Mouse (Mus musculus): ENCODE measurements around the gene Zfp941. TPM values are rescaled to one million over a fixed set of nuclear protein-coding genes. Genes with fewer than 3 reads are reported as not detected.

The Zfp941 gene
- polyA plus RNA-seq, 1 experiment from 2014 or later = 0.74 TPM

DNA sequence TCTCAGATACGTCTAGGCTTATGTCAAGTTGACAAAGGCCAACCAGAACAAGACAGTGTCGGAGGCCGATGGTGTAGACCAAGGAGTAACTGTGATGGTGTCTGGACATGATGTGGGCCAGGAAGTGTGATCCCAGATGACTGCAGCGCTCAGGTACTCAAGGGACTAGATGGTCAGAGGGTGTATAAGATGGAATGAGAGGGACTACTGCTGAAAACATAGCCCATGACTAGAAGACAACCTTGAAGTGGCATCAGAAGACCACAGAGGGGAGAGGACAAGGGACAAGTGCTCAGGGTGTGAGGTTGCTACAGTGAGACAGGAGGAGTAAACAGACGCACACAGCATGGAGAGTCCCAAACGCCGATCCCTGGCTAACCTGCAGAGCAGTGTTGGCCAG, 21.8 kb upstream of the Zfp941 start:
- H3K9me3 ChIP-seq (ENCODE audit: control insufficient read depth, low read length) = no peaks in the 10 kb centered on the region
- ATAC-seq (ENCODE audit: low read depth) = no peak
- H3K4me3 ChIP-seq (ENCODE audit: low read length) = no peak overlapping the region
- 62% methylated on average over 7 of the region's 7 CpGs for WGBS
- no peaks in the 10 kb centered on the region for H3K36me3 ChIP-seq (ENCODE audit: control insufficient read depth, insufficient read depth, low read length)
- H3K9ac ChIP-seq (ENCODE audit: low read length) = no peak overlapping the region
- peaks cover 8% of the 10 kb centered on the region for H3K4me1 ChIP-seq (replicated peaks; ENCODE audit: control insufficient read depth, insufficient read depth, low read length)
- no peak overlapping the region for H3K4me2 ChIP-seq (ENCODE audit: low read depth, low read length)
- H3K27me3 ChIP-seq (ENCODE audit: control insufficient read depth, insufficient read depth, low read depth, low read length) = peaks cover 3% of the 10 kb centered on the region; the same call in 1 of the 2 replicates
- H3K27ac ChIP-seq (ENCODE audit: low read length) = no peak overlapping the region

GRCm38 (mm10) chr7:140840750-140841735, 19.1 kb upstream of the Zfp941 start:
- H3K4me1 ChIP-seq (replicated peaks; ENCODE audit: control insufficient read depth, insufficient read depth, low read length) = peaks cover 3% of the 10 kb centered on the region; the same call in 1 of the 2 replicates
- H3K9me3 ChIP-seq (ENCODE audit: control insufficient read depth, low read length) = no peaks in the 10 kb centered on the region
- 0 out of 2 replicates have a peak overlapping the region, but pooled peaks have one; percentile 20 for H3K4me2 ChIP-seq (ENCODE audit: low read depth, low read length)
- WGBS = 32% methylated on average over 18 of the region's 19 CpGs
- no peak overlapping the region for H3K4me3 ChIP-seq (ENCODE audit: low read length)
- no peak overlapping the region for H3K9ac ChIP-seq (ENCODE audit: low read length)
- H3K27me3 ChIP-seq (ENCODE audit: control insufficient read depth, insufficient read depth, low read depth, low read length) = peaks cover 3% of the 10 kb centered on the region; the same call in 1 of the 2 replicates
- ATAC-seq (ENCODE audit: low read depth) = no peak
- no peaks in the 10 kb centered on the region for H3K36me3 ChIP-seq (ENCODE audit: control insufficient read depth, insufficient read depth, low read length)
- H3K27ac ChIP-seq (ENCODE audit: low read length) = no peak overlapping the region

DNA sequence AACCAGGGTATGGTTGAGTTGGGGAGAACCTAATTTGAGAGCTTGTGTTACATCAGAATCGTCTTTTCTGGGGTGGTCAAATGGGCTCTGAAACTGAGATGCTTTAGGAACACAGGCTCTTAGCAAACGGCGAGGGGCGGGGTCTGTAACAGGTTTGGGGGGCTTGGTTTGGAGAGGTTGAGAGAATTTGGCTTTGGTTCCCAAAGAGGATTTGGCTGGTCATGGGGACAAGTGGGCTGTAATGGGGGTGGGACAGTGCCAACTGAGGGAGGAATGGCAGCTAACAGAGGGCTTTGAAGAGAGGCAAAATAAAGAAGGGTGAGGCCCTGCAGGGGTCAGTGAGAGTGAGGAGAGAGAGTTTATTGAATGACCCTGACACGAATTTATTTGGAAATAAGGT, 17.6 kb upstream of the Zfp941 start:
- peaks cover 3% of the 10 kb centered on the region; the same call in 1 of the 2 replicates for H3K27me3 ChIP-seq (ENCODE audit: control insufficient read depth, insufficient read depth, low read depth, low read length)

DNA sequence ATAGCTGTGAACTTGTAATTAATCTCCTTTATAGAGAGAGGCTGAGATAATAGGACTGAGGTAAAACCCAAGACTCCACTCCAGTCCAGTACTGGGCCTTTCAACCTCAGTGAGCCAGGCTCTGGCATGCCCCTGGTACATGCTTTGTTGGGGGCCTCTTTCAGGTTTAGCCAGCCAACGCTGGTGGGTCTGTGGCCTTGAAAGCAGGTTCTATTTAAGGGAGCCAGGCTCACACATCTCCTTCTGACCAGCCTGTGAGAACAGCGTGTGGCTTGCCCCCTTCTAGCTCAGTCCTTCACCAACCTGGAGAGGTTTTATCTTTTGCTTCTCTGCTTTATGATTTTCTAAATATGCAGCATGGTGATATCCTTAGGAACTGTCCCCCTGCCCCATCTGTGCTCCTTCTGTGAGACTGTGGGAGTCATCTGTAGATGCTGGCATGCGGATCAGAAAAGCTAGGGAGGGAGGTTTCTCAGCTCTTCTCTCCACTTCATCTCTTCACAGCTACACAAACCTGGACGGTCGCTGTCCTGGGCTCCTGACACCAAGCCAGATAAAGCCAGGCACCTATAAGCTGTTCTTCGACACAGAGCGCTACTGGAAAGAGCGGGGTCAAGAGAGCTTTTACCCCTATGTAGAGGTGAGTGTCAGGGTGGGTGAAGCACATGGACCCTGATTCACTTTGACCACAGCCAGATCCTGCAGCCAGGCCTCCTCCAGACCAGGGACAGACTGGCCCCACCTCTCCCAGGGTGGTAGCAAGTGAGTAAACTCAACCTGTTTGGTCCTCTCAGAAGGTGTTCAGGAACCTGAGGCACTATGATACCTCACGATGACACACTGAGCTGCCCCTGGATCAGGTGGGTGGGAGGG, 14.5 kb upstream of the Zfp941 start:
- Histone ChIP-seq H3K9ac (ENCODE audit: low read length) (no peak overlapping the region), H3K27ac (ENCODE audit: low read length) (no peak overlapping the region), H3K36me3 (ENCODE audit: control insufficient read depth, insufficient read depth, low read length) (no peaks in the 10 kb centered on the region), H3K4me3 (ENCODE audit: low read length) (no peak overlapping the region), H3K4me1 (replicated peaks; ENCODE audit: control insufficient read depth, insufficient read depth, low read length) (no peaks in the 10 kb centered on the region; the same call in 1 of the 2 replicates), H3K4me2 (ENCODE audit: low read depth, low read length) (no peak overlapping the region), H3K27me3 (ENCODE audit: control insufficient read depth, insufficient read depth, low read depth, low read length) (no peaks in the 10 kb centered on the region), H3K9me3 (ENCODE audit: control insufficient read depth, low read length) (no peaks in the 10 kb centered on the region)
- 69% methylated on average over 9 of the region's 9 CpGs for WGBS
- no peak for ATAC-seq (ENCODE audit: low read depth)

More for the DNA sequence above, 17.6 kb upstream of the Zfp941 start:
- H3K9me3 ChIP-seq (ENCODE audit: control insufficient read depth, low read length) = no peaks in the 10 kb centered on the region
- 54% methylated on average over 5 of the region's 5 CpGs for WGBS
- no peak overlapping the region for H3K4me3 ChIP-seq (ENCODE audit: low read length)
- ATAC-seq (ENCODE audit: low read depth) = no peak
- H3K27ac ChIP-seq (ENCODE audit: low read length) = no peak overlapping the region
- no peaks in the 10 kb centered on the region for H3K36me3 ChIP-seq (ENCODE audit: control insufficient read depth, insufficient read depth, low read length)
- no peak overlapping the region for H3K4me2 ChIP-seq (ENCODE audit: low read depth, low read length)
- no peaks in the 10 kb centered on the region; the same call in 1 of the 2 replicates for H3K4me1 ChIP-seq (replicated peaks; ENCODE audit: control insufficient read depth, insufficient read depth, low read length)
- H3K9ac ChIP-seq (ENCODE audit: low read length) = no peak overlapping the region

GRCm38 (mm10) chr7:140835758-140836087, 13.7 kb upstream of the Zfp941 start:
- Histone ChIP-seq H3K9ac (ENCODE audit: low read length) (no peak overlapping the region; the same call in 1 of the 2 replicates), H3K27me3 (ENCODE audit: control insufficient read depth, insufficient read depth, low read depth, low read length) (no peaks in the 10 kb centered on the region), H3K36me3 (ENCODE audit: control insufficient read depth, insufficient read depth, low read length) (no peaks in the 10 kb centered on the region), H3K27ac (ENCODE audit: low read length) (no peak overlapping the region), H3K4me2 (ENCODE audit: low read depth, low read length) (peak overlapping the region; percentile 30), H3K9me3 (ENCODE audit: control insufficient read depth, low read length) (no peaks in the 10 kb centered on the region), H3K4me1 (replicated peaks; ENCODE audit: control insufficient read depth, insufficient read depth, low read length) (no peaks in the 10 kb centered on the region), H3K4me3 (ENCODE audit: low read length) (no peak overlapping the region)
- 58% methylated on average over 2 of the region's 2 CpGs for WGBS
- 0 out of 2 replicates have a peak, but pooled peaks have one; percentile 23 for ATAC-seq (ENCODE audit: low read depth)

- H3K4me2 ChIP-seq (ENCODE audit: low read depth, low read length) = peak within 1 kb of the TSS; percentile 30
- 32% methylated on average over 20 of the region's 20 CpGs for WGBS
- peak within 1 kb of the TSS; percentile 9; the same call in 1 of the 2 replicates for H3K4me3 ChIP-seq (ENCODE audit: low read length)
- peak; percentile 82 for ATAC-seq (ENCODE audit: low read depth)
- H3K27ac ChIP-seq (ENCODE audit: low read length) = no peak within 1 kb of the TSS
- peak within 1 kb of the TSS; percentile 9; the same call in 1 of the 2 replicates for H3K9ac ChIP-seq (ENCODE audit: low read length)
- H3K36me3 ChIP-seq (ENCODE audit: control insufficient read depth, insufficient read depth, low read length) = no peaks in the 10 kb centered on the region
- no peaks in the 10 kb centered on the region for H3K4me1 ChIP-seq (replicated peaks; ENCODE audit: control insufficient read depth, insufficient read depth, low read length)
- no peaks in the 10 kb centered on the region for H3K27me3 ChIP-seq (ENCODE audit: control insufficient read depth, insufficient read depth, low read depth, low read length)
- H3K9me3 ChIP-seq (ENCODE audit: control insufficient read depth, low read length) = no peaks in the 10 kb centered on the region
Observed at GRCm38 (mm10) chr7:140834968-140835757, 13.2 kb upstream of the Zfp941 start, which contains the start of gene Urah. TSS of gene Urah (plus strand) at chr7:140835018.

DNA sequence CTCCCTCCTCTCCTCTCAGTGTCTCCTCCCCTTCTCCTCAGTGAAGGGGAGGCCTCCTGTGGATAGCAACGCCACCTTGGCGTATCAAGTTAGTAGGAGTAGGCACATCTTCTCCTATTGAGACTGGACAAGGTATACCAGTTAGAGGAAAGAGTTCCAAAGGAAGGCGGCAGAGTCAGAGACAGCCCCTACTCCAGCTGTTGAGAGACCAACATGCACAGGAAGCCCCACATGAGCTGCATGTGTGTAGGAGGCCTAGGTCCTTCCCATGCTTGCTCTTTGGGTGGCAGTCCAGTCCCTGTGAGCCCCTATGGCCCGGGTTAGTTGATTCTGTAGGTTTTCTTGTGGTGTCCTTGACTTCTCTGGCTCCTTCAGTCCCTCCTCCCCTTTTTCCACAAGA, 11.4 kb upstream of the Zfp941 start:
- no peaks in the 10 kb centered on the region for H3K36me3 ChIP-seq (ENCODE audit: control insufficient read depth, insufficient read depth, low read length)
- no peak overlapping the region for H3K9ac ChIP-seq (ENCODE audit: low read length)
- no peaks in the 10 kb centered on the region for H3K4me1 ChIP-seq (replicated peaks; ENCODE audit: control insufficient read depth, insufficient read depth, low read length)
- no peak overlapping the region for H3K4me3 ChIP-seq (ENCODE audit: low read length)
- WGBS = 79% methylated on average over 4 of the region's 4 CpGs
- no peak overlapping the region for H3K4me2 ChIP-seq (ENCODE audit: low read depth, low read length)
- no peaks in the 10 kb centered on the region for H3K9me3 ChIP-seq (ENCODE audit: control insufficient read depth, low read length)
- no peak for ATAC-seq (ENCODE audit: low read depth)
- H3K27ac ChIP-seq (ENCODE audit: low read length) = no peak overlapping the region
- H3K27me3 ChIP-seq (ENCODE audit: control insufficient read depth, insufficient read depth, low read depth, low read length) = no peaks in the 10 kb centered on the region

- Histone ChIP-seq H3K9ac (ENCODE audit: low read length) (no peak overlapping the region), H3K27me3 (ENCODE audit: control insufficient read depth, insufficient read depth, low read depth, low read length) (no peaks in the 10 kb centered on the region), H3K4me3 (ENCODE audit: low read length) (no peak overlapping the region), H3K4me1 (replicated peaks; ENCODE audit: control insufficient read depth, insufficient read depth, low read length) (no peaks in the 10 kb centered on the region), H3K4me2 (ENCODE audit: low read depth, low read length) (no peak overlapping the region), H3K36me3 (ENCODE audit: control insufficient read depth, insufficient read depth, low read length) (no peaks in the 10 kb centered on the region), H3K27ac (ENCODE audit: low read length) (no peak overlapping the region), H3K9me3 (ENCODE audit: control insufficient read depth, low read length) (no peaks in the 10 kb centered on the region)
- ATAC-seq (ENCODE audit: low read depth) = no peak
- 54% methylated on average over 6 of the region's 6 CpGs for WGBS
Observed at GRCm38 (mm10) chr7:140831447-140831846, 9.5 kb upstream of the Zfp941 start.
